Mouse (Mus musculus): Measurements from ENCODE around the gene Cd6. TPM values are rescaled to one million over a fixed set of nuclear protein-coding genes. Genes with fewer than 3 reads are reported as not detected.

The Cd6 gene
- total RNA-seq, 2 experiments from 2014 or later, result 2.3 to 2.8 TPM

DNA sequence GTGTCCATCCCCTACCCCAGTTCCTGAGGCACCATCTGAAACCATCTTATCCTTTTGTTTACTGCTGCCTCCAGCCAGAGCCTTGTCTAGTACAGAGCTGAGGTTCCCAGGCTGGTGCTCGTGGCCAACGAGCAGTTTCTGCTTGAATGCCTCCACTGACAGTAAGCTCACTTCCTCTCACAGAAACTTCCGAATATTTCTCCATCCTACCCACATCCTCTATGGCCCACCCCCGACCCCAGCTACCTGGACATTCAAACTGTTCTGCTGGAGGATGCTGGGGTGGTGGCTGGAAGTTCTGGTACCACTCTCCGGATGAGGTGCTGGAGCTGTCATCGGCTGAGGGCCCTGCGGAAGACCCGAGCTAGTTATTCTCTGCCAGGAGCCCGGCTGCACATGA is 39.5 kb downstream of the Cd6 start:
- no peak for TF ChIP-seq CTCF (IDR thresholded peaks at IDR 0.05)
- no peak for DNase-seq (ENCODE audit: extremely low spot score in 1 of 2, low spot score in 2 of 2)
- Histone ChIP-seq H3K4me3 (no peak overlapping the region), H3K27ac (no peak overlapping the region)
- intact Hi-C loops (cut with DNase I), result no loop called here

DNA sequence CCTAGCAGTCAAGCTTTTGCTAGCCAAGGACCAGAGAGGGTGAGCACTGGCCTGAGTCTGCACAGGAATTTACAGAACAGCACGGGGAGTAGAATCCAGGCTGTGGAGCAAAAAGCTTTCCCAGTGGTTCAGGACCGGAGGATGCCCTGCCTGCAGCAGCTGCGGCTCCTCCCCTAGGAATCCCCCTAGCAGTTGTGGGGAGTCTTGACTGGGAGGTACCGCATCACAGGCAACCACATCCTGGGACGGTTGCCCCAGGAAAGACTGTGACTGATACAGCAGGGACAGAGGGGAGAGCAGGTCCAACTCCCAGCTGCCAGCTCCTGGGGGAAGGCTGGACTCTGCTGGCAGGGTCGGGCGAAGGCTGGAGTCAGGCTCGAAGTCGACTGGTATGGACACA is 41.6 kb downstream of the Cd6 start:
- DNase-seq (ENCODE audit: extremely low spot score in 1 of 2, low spot score in 2 of 2), result no peak
- H3K27ac ChIP-seq, result no peak overlapping the region
- TF ChIP-seq CTCF (IDR thresholded peaks at IDR 0.05), result no peak
- intact Hi-C loops (cut with DNase I), result no loop called here
- no peak overlapping the region for H3K4me3 ChIP-seq

DNA sequence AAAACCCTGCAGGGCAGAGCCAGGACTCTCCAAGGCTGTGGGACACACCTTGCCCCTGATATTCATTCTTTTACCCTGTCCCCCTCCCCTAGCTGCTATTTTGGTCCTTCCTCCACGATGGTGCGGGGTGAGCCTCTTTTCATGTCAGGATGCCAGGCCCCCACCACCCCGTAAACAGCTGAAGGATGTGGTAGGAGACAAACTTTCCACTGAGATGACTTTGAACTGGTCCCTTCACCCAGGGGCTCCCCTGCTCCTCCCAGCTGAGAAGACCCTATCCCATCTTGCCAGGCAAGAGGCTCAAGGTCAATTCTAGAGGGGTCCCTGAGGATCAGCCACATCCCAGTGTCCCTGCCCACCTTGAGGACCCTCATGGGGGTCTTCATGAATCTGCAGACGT is 42.5 kb downstream of the Cd6 start:
- no peak for TF ChIP-seq CTCF (IDR thresholded peaks at IDR 0.05)

DNA sequence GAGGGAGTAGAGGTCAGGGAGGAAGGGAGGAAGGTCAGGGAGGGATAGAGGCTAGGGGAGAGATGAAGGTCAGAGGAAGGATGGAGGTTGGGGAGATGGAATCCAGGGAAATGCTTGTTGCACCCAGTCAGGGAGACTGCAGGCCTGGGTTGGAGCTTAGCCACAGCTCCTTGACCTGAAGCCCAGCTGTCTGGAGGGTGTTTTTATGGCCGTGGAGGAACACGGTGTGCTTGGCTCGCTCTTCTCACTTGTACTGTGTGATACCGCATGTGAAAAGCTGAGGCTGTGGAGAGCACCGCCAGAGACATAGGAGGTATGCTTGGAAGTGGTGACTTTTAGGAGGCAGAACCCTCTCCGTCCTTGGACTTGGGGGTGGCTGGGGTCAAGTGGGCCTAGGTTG is 43.1 kb downstream of the Cd6 start:
- DNase-seq (ENCODE audit: extremely low spot score in 1 of 2, low spot score in 2 of 2), result no peak
- intact Hi-C loops (cut with DNase I), result no loop called here
- no peak for TF ChIP-seq CTCF (IDR thresholded peaks at IDR 0.05)
- H3K4me3 ChIP-seq, result no peak overlapping the region
- no peak overlapping the region for H3K27ac ChIP-seq

More for the DNA sequence above, 42.5 kb downstream of the Cd6 start:
- no peak for DNase-seq (ENCODE audit: extremely low spot score in 1 of 2, low spot score in 2 of 2)
- no peak overlapping the region for H3K4me3 ChIP-seq
- no peak overlapping the region for H3K27ac ChIP-seq
- intact Hi-C loops (cut with DNase I), result no loop called here

DNA sequence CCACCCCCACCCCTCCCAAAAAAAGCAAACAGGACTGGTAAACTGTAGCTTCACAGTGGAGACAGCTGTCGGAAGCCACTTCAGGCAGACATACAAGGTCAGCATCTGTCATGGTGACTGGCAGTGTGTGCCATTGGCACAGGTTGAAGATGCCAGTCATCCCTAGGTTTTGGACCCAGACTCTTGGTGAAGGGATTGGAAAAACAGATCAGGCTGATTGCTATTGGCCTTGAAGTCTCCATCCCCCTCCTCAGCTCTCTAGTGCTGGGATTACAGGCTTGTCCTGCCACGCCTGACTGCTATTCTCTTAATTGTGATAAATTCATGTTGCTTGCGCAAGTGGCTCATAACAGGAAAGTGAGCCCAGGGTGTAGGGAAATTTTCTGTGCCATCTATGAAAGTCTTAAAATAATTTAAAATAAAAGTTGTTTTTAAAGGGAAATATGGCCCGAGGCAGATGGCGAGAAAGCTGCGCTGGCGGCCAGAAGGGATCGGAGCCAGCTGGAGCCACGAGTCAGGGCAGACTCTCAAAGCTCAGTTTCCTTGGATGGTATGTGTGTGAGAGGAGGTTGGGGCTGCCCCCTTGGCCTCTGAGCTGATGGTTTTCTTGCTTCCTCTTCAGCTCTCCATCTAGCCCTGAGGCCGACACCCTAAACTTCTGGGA is 44.9 kb downstream of the Cd6 start:
- H3K27ac ChIP-seq, result peak overlapping the region; percentile 91
- no peak for DNase-seq (ENCODE audit: extremely low spot score in 1 of 2, low spot score in 2 of 2)
- TF ChIP-seq CTCF (IDR thresholded peaks at IDR 0.05), result no peak
- intact Hi-C loops (cut with DNase I), result no loop called here
- H3K4me3 ChIP-seq, result no peak overlapping the region

DNA sequence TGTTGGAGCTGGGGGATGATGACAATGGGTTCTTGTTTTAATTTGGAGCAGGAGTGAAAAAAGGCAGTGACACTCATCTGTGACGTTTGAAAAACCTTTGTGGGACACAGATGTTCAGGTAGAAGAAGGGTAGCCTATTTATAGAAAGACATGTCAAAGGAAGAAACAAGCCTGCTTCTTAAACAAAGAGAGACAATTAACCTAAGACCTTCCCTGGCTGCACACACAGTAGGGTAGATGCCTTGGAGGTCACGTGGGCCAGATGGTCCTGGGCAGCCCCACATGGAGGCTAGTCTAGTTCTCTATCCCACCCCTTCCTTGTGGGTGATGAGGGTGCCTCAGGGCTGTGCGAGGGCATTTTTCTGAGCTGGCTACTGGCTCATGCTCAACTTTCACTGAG is 45.8 kb downstream of the Cd6 start:
- TF ChIP-seq CTCF (IDR thresholded peaks at IDR 0.05), result no peak
- intact Hi-C loops (cut with DNase I), result no loop called here
- DNase-seq (ENCODE audit: extremely low spot score in 1 of 2, low spot score in 2 of 2), result no peak
- peak overlapping the region; percentile 91 for H3K27ac ChIP-seq
- H3K4me3 ChIP-seq, result no peak overlapping the region

DNA sequence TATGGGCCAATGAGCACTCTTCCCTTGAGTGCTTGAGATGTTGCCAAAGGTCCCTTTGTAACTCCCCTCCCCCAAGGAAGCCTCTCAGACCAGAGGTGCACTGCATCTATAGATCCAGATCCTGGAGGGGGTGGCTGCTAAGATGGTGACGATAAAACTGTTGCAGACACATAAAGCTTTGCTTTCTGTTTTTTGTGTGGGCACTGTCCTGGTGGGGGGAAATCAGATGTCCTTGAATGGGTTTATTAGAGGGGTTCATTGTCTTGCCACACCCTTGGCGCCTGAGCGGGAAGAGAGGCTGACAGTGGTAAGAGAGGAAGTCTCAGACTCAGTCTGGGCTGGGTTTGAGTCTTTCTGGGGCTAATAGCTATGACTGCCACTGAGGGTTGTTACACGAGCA is 46.7 kb downstream of the Cd6 start:
- peak overlapping the region; percentile 91 for H3K27ac ChIP-seq
- no peak for TF ChIP-seq CTCF (IDR thresholded peaks at IDR 0.05)

DNA sequence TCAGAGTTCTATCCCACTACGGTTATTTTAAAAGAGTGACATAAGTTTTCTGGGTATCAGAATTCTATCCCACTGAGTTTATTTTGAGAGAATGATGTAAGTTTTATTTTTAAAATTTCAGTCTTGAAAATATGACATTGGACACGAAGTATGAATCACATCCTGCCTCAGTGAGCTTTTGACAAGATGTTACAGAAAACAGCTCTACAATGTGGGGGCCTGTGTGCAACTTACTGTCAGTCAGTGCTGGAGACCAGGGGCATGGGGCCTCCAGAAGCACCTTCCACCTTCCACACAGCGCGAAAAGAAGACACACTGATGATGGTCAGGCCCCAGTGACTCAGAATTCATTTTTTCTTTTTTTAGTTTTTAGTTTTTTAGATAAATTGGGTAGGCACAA is 48.2 kb downstream of the Cd6 start:
- no peak for TF ChIP-seq CTCF (IDR thresholded peaks at IDR 0.05)
- intact Hi-C loops (cut with DNase I), result loop anchor here (1.0 to 2.0 kb wide), 2 partner anchors 18 to 87 kb away; partner anchors contain the start of gene Tmem132a

More for the DNA sequence above, 46.7 kb downstream of the Cd6 start:
- no peak overlapping the region for H3K4me3 ChIP-seq
- intact Hi-C loops (cut with DNase I), result loop anchor here (2.0 kb wide), 1 partner anchor 86 kb away; the partner anchor contains the start of gene Tmem132a
- no peak for DNase-seq (ENCODE audit: extremely low spot score in 1 of 2, low spot score in 2 of 2)

DNA sequence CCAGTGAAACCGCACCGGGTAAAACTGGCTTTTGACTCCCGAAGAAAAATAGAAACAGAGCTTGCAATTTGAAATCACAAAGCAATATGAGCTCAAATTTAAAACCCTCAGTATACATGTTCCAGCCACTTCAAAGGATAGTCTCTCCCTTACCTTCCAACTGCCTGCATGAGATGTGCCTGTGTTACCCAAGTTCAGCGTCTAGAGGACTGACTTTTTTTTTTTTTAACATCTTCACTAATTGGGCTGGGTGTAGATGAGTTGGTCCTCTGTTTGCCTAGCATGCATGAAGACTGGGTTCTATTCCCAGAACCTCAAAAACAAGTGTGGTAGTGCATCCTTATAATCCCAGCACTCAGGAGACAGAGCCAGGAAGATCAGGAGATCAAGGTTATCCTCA is 53.0 kb downstream of the Cd6 start:
- no peak for DNase-seq (ENCODE audit: extremely low spot score in 1 of 2, low spot score in 2 of 2)
- H3K4me3 ChIP-seq, result no peak overlapping the region
- intact Hi-C loops (cut with DNase I), result no loop called here
- H3K27ac ChIP-seq, result no peak overlapping the region
- no peak for TF ChIP-seq CTCF (IDR thresholded peaks at IDR 0.05)

More for the DNA sequence above, 48.2 kb downstream of the Cd6 start:
- Histone ChIP-seq H3K4me3 (no peak overlapping the region), H3K27ac (peak overlapping the region; percentile 91)
- no peak for DNase-seq (ENCODE audit: extremely low spot score in 1 of 2, low spot score in 2 of 2)

DNA sequence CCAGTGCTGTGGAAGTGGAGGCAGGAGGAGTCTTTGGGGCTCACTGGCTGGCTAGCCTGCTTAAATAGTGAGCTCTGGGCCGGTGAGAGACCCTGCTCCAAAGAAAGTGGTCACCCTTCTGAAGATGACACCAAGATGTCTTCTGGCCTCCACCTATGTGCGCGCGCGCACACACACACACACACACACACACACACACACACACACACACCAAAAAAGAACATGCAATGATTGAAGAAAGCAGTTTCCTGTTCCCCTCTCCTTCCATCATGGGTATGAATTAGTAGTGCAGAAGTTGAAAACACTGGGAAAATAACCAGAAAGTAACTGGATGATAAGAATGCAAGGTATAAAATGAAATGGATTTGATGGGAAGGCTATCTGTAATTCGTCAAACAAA is 55.7 kb downstream of the Cd6 start:
- intact Hi-C loops (cut with DNase I), result no loop called here
- Histone ChIP-seq H3K27ac (peak overlapping the region; percentile 76; the same call in 1 of the 2 replicates), H3K4me3 (no peak overlapping the region)
- no peak for DNase-seq (ENCODE audit: extremely low spot score in 1 of 2, low spot score in 2 of 2)
- no peak for TF ChIP-seq CTCF (IDR thresholded peaks at IDR 0.05)

DNA sequence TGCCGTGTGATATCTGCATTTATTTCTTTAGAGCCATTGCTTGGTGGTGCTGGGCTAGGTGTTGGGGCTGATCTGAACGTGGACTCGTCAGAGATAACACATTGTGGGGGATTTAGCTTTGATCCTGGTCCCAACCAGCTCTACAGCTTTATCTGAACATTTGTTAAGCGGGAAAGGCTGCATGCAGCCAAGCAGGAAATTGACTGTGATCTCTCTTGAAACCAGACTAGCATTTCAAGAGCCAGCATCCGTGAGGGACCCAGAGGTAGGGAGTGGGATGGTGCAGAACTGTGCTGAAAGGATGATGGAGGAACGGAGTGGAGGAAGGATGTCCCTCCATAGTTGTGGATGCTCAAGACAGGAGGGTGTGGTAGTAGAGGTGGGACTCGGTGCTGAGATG is 56.5 kb downstream of the Cd6 start:
- Histone ChIP-seq H3K27ac (peak overlapping the region; percentile 76), H3K4me3 (no peak overlapping the region)
- intact Hi-C loops (cut with DNase I), result no loop called here
- DNase-seq (ENCODE audit: extremely low spot score in 1 of 2, low spot score in 2 of 2), result no peak
- TF ChIP-seq CTCF (IDR thresholded peaks at IDR 0.05), result no peak

DNA sequence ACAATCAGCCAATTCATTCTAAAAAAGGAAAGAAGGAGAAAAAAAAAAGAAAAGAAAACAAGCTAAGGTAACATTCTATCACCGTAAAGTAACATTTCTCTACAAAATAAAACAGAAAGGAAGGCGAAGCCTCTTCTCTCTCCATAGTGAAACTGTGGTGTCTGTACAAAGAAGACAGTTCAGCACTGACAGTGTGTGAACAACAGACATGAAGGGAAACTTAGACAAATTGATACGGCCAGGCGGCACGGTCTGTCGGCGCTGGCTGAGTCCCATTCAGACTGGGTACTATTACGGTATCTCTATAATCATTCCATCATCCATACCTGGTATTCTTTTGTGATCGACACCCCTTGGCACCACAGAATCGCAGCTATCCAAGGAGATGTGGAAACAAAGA is 57.0 kb downstream of the Cd6 start:
- DNase-seq (ENCODE audit: extremely low spot score in 1 of 2, low spot score in 2 of 2), result no peak
- Histone ChIP-seq H3K27ac (peak overlapping the region; percentile 76), H3K4me3 (no peak overlapping the region)
- no peak for TF ChIP-seq CTCF (IDR thresholded peaks at IDR 0.05)
- intact Hi-C loops (cut with DNase I), result no loop called here

DNA sequence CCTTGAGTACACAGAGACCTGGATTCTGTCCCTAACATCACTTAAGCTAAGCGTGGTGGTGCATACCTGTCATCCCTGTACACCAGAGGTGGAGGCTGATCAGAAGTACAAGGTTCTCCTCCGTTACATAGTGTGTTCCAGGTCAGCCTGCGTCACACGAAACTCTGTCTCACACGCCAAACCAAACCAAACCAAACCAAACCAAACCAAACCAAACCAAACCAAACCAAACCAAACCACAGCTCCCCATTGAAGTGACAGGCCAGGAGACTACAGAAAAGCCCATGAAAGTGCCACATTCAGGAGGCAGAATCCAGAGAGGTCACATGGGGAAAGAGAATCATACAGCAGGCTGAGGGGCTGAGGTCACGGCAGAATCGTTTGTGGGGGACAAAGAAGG is 57.9 kb downstream of the Cd6 start:
- H3K27ac ChIP-seq, result no peak overlapping the region; the same call in 1 of the 2 replicates
- no peak for DNase-seq (ENCODE audit: extremely low spot score in 1 of 2, low spot score in 2 of 2)
- H3K4me3 ChIP-seq, result no peak overlapping the region
- no peak for TF ChIP-seq CTCF (IDR thresholded peaks at IDR 0.05)
- intact Hi-C loops (cut with DNase I), result no loop called here

Measured in left cerebral cortex, adult 2 months (tissue).